ENCODE assay signal across 15 mouse cellular contexts in genomic region chr17:83181592-83181991, GRCm38 (mm10).
"Had no signal": no experiment of that assay in that cellular context is flagged by ENCODE, and none has a peak within 500 bp of the region (broad histone marks: within the 10 kb centered on the region; RNA-seq: fewer than 3 reads in every experiment).

No protein-coding gene starts in this region.

- H3K4me3 ChIP-seq: limb, embryonic 12.5 days; liver, embryonic 15.5 days; midbrain, embryonic 10.5 days; neural tube, embryonic 12.5 days had no signal

- ATAC-seq: lung, postnatal 0 days had no signal

- DNase-seq: kidney, adult 8-10 months; kidney, postnatal 25 days; layer of hippocampus, adult 9-11 months; layer of hippocampus, postnatal 36 days; lung, adult 2 months; lung, postnatal 4 days; midbrain, embryonic 14.5 days; retina, postnatal 1 day; right cerebral cortex, postnatal 25 days had no signal

- H3K27ac ChIP-seq: limb, embryonic 12.5 days; liver, embryonic 15.5 days; midbrain, embryonic 10.5 days; neural tube, embryonic 12.5 days had no signal

- H3K27me3 ChIP-seq: liver, embryonic 15.5 days; neural tube, embryonic 12.5 days had no signal

- H3K9me3 ChIP-seq: liver, embryonic 15.5 days; neural tube, embryonic 12.5 days had no signal

- H3K36me3 ChIP-seq: limb, embryonic 12.5 days; liver, embryonic 15.5 days; midbrain, embryonic 10.5 days; neural tube, embryonic 12.5 days had no signal

- H3K4me1 ChIP-seq: liver, embryonic 15.5 days had no signal

- H3K9ac ChIP-seq: limb, embryonic 12.5 days; liver, embryonic 15.5 days; neural tube, embryonic 12.5 days had no signal

- H3K4me2 ChIP-seq: limb, embryonic 12.5 days; liver, embryonic 11.5 days; liver, embryonic 15.5 days; neural tube, embryonic 12.5 days had no signal
